Mouse (Mus musculus): ENCODE results near the gene Gpatch2l.

- no peak for TF ChIP-seq POLR2A (IDR thresholded peaks at IDR 0.05; ENCODE audit: insufficient read depth, low read depth, low read length)
- TF ChIP-seq CTCF (IDR thresholded peaks at IDR 0.05; ENCODE audit: insufficient read depth, low read depth, low read length): no peak
Measured at GRCm38 (mm10) chr12:86220200-86221021, 21.2 kb upstream of the Gpatch2l start.
